Mouse (Mus musculus) kidney, adult 9 months (tissue): ENCODE results near the gene Gm20828.
"Not testable (repeated sequence)": the region's sequence is repeated elsewhere in the genome, so short reads cannot be mapped to it uniquely, and the experiment has no call there.

Source experiments
- DNase-seq: peaks from one replicate; pipeline ENCODE4 v3.0.0; 2022

Gene Gm20828

GRCm38 (mm10) chrY:11199274-11199673 lies at the start of gene Gm20828:
Gm20828 (minus strand) TSS chrY:11199374.
- DNase-seq = not testable (repeated sequence)
